Comparison of ENCODE assay signal across 9 mouse cellular contexts in the genomic region with DNA sequence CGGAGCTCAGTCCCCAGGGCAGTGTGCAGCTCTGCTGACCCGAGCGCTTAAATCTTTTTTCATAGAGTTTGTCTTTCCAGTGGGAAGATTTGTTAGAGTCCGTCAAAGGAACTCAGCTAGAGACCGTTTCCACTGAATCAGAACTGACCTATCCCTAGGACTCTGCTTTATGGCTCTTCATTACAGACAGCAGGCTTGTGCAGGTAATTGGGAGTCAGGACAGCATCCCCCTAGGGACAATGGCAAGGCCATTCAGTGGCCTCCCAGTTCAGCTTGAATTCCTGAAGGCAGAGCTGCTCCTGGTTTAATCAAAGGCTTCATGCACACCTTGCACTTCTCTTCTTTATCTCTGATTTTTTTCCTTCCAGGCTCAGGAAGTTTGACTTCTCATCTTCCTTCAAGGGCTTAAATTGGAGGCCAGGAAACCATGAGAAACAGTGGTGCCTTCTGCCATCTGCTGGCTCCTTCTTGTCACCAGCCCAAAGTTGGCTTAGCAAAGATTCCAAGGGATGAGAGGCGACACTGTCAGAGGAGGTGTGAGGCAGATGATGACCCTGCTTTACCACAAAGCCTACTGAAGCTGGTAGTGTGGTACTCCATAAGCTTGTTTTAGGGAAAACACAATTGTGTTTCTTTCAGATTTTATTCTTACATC.
A peak's percentile ranks its signal among the peaks of the same experiment; 100 is the strongest.
DNase-seq lines count a peak whose midpoint lies in the region; ATAC-seq lines count a peak whose summit lies in the region.
"Had no signal": no experiment of that assay in that cellular context is flagged by ENCODE, and none has a peak within 500 bp of the region (broad histone marks: within the 10 kb centered on the region; RNA-seq: fewer than 3 reads in every experiment).

No protein-coding gene starts in this region.

- no peak overlapping the region for H3K9ac ChIP-seq in neural tube, embryonic 12.5 days
- H3K9ac ChIP-seq: embryonic facial prominence, embryonic 15.5 days had no signal

- DNase-seq in heart, embryonic 10.5 days (ENCODE audit: low spot score): peak; percentile 76
- DNase-seq in heart, postnatal 25 days (ENCODE audit: low spot score): no peak
- DNase-seq in Muller cell, postnatal 12 days (ENCODE audit: inconsistent ontology term): peak; percentile 45
- peak; percentile 28 for DNase-seq in embryo, embryonic 9.5 days (ENCODE audit: extremely low spot score)
- DNase-seq in kidney, postnatal 25 days: peak; percentile 35 to 40
- DNase-seq in ovary, adult 18-20 months (ENCODE audit: low spot score): no peak
- no peak for DNase-seq in spleen, adult 12 weeks (ENCODE audit: low spot score)

- no peak overlapping the region for H3K4me2 ChIP-seq in neural tube, embryonic 12.5 days (replicated peaks)
- H3K4me2 ChIP-seq: embryonic facial prominence, embryonic 15.5 days had no signal

- no peak overlapping the region for H3K27ac ChIP-seq in heart, embryonic 10.5 days
- H3K27ac ChIP-seq in neural tube, embryonic 12.5 days: no peak overlapping the region
- H3K27ac ChIP-seq: embryonic facial prominence, embryonic 15.5 days had no signal

- H3K36me3 ChIP-seq in heart, embryonic 10.5 days: no peaks in the 10 kb centered on the region
- no peaks in the 10 kb centered on the region for H3K36me3 ChIP-seq in neural tube, embryonic 12.5 days
- H3K36me3 ChIP-seq: embryonic facial prominence, embryonic 15.5 days had no signal

- no peaks in the 10 kb centered on the region for H3K9me3 ChIP-seq in heart, embryonic 10.5 days
- no peaks in the 10 kb centered on the region for H3K9me3 ChIP-seq in neural tube, embryonic 12.5 days
- H3K9me3 ChIP-seq: embryonic facial prominence, embryonic 15.5 days had no signal

- 0 out of 2 replicates have a peak, but pooled peaks cover 3% of the 10 kb centered on the region for H3K4me1 ChIP-seq in heart, embryonic 10.5 days
- H3K4me1 ChIP-seq in neural tube, embryonic 12.5 days: no peaks in the 10 kb centered on the region
- H3K4me1 ChIP-seq: embryonic facial prominence, embryonic 15.5 days had no signal

- 0 out of 2 replicates have a peak, but pooled peaks have one; percentile 3 for ATAC-seq in neural tube, embryonic 12.5 days (ENCODE audit: low FRiP score, low read depth)

- no peaks in the 10 kb centered on the region for H3K27me3 ChIP-seq in heart, embryonic 10.5 days (ENCODE audit: insufficient read depth, poor library complexity, severe bottlenecking)
- H3K27me3 ChIP-seq in neural tube, embryonic 12.5 days (replicated peaks): no peaks in the 10 kb centered on the region
- H3K27me3 ChIP-seq: embryonic facial prominence, embryonic 15.5 days had no signal

- intact Hi-C loops in heart, postnatal 25 days (cut with DNase I): loop anchor here (1.0 kb wide), 1 partner anchor 252 kb away; no protein-coding TSS in a partner anchor

- H3K4me3 ChIP-seq in heart, embryonic 10.5 days: no peak overlapping the region
- no peak overlapping the region for H3K4me3 ChIP-seq in neural tube, embryonic 12.5 days
- H3K4me3 ChIP-seq: embryonic facial prominence, embryonic 15.5 days had no signal

- WGBS in heart, embryonic 10.5 days: 72% methylated on average over 6 of the region's 6 CpGs
- 46% methylated on average over 6 of the region's 6 CpGs for WGBS in neural tube, embryonic 12.5 days

Comparison
In these comparisons a context has a peak if more than half of its experiments do, and no peak if none do; other contexts are left out.
1. DNase-seq: peak in heart, embryonic 10.5 days (single experiment), Muller cell, postnatal 12 days (single experiment), embryo, embryonic 9.5 days (single experiment) and kidney, postnatal 25 days (2 of 2); none in heart, postnatal 25 days (single experiment), ovary, adult 18-20 months (single experiment) and spleen, adult 12 weeks (single experiment).